Mouse (Mus musculus): Measurements from ENCODE around the gene Dll4. TPM values are rescaled to one million over a fixed set of nuclear protein-coding genes. Genes with fewer than 3 reads are reported as not detected.

Gene Dll4
- polyA plus RNA-seq, 1 experiment from 2014 or later: 5.7 TPM

Other genes starting within 250 kb of the Dll4 start
- gene Rad51, start 213.0 kb upstream of the Dll4 start, polyA plus RNA-seq (2016; fragmentation: Nextera tagmentation; extraction: Ambion mirVana): 95.6 and 97.9 TPM in 2 replicates
- gene Rmdn3, start 168.8 kb upstream of the Dll4 start, polyA plus RNA-seq (2016; fragmentation: Nextera tagmentation; extraction: Ambion mirVana): 47.4 and 49.9 TPM in 2 replicates
- 2.7 and 3.2 TPM in 2 replicates for gene Gchfr, start 158.0 kb upstream of the Dll4 start, polyA plus RNA-seq (2016; fragmentation: Nextera tagmentation; extraction: Ambion mirVana)
- 0.72 and 1.1 TPM in 2 replicates for gene Gm14137, start 151.3 kb upstream of the Dll4 start, polyA plus RNA-seq (2016; fragmentation: Nextera tagmentation; extraction: Ambion mirVana)
- gene Zfyve19, start 117.2 kb upstream of the Dll4 start, polyA plus RNA-seq (2016; fragmentation: Nextera tagmentation; extraction: Ambion mirVana): 56.1 and 57.4 TPM in 2 replicates
- 24.5 and 26.2 TPM in 2 replicates for gene Dnajc17, start 117.0 kb upstream of the Dll4 start, polyA plus RNA-seq (2016; fragmentation: Nextera tagmentation; extraction: Ambion mirVana)
- gene Ppp1r14d, start 95.9 kb upstream of the Dll4 start, polyA plus RNA-seq (2016; fragmentation: Nextera tagmentation; extraction: Ambion mirVana): not detected in 2 replicates
- 1.9 and 2.4 TPM in 2 replicates for gene Spint1, start 88.4 kb upstream of the Dll4 start, polyA plus RNA-seq (2016; fragmentation: Nextera tagmentation; extraction: Ambion mirVana)
- gene Rhov, start 54.5 kb upstream of the Dll4 start, polyA plus RNA-seq (2016; fragmentation: Nextera tagmentation; extraction: Ambion mirVana): 0.83 and 1.9 TPM in 2 replicates
- gene Vps18, start 37.0 kb upstream of the Dll4 start, polyA plus RNA-seq (2016; fragmentation: Nextera tagmentation; extraction: Ambion mirVana): 23.1 and 27.5 TPM in 2 replicates
- gene Chac1, start 25.4 kb downstream of the Dll4 start, polyA plus RNA-seq (2016; fragmentation: Nextera tagmentation; extraction: Ambion mirVana): 0.78 and 0.95 TPM in 2 replicates
- gene Ino80, start 151.9 kb downstream of the Dll4 start, polyA plus RNA-seq (2016; fragmentation: Nextera tagmentation; extraction: Ambion mirVana): 3.3 and 3.8 TPM in 2 replicates
- gene Exd1, start 221.8 kb downstream of the Dll4 start, polyA plus RNA-seq (2016; fragmentation: Nextera tagmentation; extraction: Ambion mirVana): 0.39 and 0.62 TPM in 2 replicates
- gene Chp1, start 221.9 kb downstream of the Dll4 start, polyA plus RNA-seq (2016; fragmentation: Nextera tagmentation; extraction: Ambion mirVana): 46.3 and 50.8 TPM in 2 replicates